Mouse (Mus musculus) forelimb bud, embryonic 11.5 days (tissue): Measurements from ENCODE around the gene Xlr4b.
"Not testable (repeated sequence)": the region's sequence is repeated elsewhere in the genome, so short reads cannot be mapped to it uniquely, and the experiment has no call there.

Source experiments
- DNase-seq: peaks from one replicate; pipeline ENCODE4 v3.0.0-alpha.2; 2012; ENCODE audit warnings: low read depth, low spot score

Xlr4b gene

DNA sequence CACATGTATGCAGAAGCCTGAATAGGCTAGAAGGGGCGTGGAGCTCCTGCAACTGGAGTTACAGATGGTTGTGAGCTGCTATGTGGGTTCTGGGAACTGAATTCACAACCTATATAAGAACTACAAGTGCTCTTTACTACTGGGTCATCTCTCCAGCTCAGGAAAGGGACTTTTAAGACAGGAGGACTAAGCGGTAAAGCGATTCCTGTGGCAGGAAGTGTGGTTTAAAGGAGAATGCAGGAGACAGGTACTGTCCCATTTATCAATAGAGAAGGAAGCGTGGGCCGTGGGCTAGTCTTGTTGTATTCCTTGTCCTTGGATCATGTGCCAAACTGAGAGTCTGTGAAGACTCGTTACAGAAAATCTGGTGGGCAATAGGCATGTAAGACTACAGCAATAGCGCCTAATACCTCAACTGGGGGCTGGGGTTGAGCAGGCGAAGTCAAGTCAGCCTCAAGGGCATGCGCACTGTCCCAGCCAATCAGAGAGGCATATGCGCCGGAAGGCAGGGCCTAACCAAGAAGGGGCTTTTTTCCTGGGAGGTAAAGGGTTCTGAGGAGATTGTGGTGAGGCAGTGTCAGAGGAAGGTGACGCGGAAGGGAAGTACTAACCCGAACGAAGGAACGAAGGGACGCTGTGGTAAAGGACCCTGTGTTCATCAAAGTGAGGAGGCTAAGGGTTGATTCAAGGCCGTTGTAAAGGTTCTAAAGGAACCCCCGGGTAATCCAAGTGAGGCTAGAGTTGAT, at the start of gene Xlr4b:
Gene Xlr4b, plus strand, starts transcription at position 515 of the 746 bp plus-strand sequence.
- not testable (repeated sequence) for DNase-seq

DNA sequence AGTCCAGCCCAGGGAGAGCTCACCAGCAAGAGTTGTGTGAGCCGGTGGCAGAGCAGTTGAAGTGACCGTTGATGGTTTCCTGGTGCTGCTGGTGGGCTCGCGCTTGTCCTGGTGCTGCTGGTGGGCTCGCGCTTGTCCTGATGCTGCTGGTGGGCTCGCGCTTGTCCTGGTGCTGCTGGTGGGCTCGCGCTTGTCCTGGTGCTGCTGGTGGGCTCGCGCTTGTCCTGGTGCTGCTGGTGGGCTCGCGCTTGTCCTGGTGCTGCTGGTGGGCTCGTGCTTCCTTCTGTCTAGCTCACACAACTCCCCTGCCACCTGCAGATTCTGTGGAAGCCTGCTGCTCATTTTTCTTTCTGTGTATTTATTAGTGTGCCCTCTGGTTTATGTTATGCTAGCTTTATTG, 37.2 kb upstream of the Xlr4b start, which contains the start of gene Spin2d:
Gene Spin2d, minus strand, starts transcription at position 101 of the 400 bp plus-strand sequence.
- DNase-seq: not testable (repeated sequence)

DNA sequence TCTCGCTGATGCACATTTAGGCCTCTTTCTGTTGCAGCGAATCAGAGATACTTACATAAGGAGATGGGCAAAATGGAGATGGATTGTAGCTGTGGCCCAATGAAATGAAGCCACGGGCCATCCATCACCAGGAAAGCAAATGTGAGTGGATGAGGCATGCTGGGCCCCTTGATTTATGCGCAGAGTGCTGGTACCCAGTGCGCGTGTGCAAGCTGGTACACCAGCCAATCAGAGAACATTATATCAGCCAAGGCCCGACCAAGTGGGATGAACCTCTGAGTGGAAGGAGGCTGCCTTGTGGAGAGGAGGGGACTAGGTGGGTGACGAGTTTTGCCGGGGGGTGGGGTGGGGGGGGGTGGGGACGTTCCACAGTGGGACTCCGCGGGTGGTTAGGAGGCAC, 22.2 kb upstream of the Xlr4b start, which contains the start of gene Xlr3b:
Gene Xlr3b, plus strand, starts transcription at position 274 of the 400 bp plus-strand sequence.
- DNase-seq: peak; percentile 0

DNA sequence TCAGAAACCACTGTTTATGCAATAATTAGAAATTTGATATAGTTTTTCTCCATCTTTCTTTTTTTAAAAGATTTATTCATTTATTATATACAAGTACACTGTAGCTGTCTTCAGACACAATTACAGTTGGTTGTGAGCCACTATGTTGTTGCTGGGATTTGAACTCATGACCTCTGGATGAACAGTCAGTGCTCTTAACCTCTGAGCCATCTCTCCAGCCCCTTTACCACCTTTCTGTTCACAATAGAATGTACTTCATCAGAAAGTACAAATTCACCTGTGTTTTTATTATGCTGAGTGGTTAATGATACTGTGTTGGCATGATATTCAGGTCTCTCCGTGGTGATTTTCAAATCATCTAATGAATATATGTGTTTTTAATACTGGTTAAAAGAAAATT, 11.2 kb downstream of the Xlr4b start:
- DNase-seq: no peak

DNA sequence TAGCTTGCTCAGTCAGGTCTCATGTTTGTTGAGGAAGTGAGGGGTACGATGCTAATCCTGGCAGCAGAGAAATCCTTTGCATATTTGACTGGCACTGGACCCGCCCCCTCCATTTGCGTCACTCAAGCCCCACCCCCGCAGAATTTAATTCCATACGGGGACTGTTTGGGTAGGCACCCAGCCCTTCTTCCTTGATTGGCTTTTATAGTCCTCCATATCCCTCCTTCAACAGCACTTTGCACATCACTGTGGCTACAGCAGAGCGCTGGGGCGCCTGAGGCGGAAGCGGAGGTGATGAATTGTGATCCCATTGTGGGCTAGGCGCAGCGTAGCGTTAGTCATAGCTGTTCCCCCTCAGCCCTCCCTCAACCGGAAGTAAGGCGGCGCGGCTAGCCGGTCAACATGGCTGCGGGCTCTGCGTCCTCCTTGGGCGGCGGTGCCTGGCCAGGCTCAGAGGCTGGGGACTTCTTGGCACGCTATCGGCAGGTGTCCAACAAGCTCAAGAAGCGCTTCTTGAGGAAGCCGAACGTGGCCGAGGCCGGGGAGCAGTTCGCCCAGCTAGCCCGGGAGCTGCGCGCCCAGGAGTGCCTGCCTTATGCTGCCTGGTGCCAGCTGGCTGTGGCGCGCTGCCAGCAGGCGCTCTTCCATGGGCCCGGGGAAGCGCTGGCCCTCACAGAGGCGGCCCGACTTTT, 13.9 kb downstream of the Xlr4b start, which contains the start of gene F8a:
Gene F8a, plus strand, starts transcription at position 378 of the 692 bp plus-strand sequence.
- peak; percentile 63 for DNase-seq

DNA sequence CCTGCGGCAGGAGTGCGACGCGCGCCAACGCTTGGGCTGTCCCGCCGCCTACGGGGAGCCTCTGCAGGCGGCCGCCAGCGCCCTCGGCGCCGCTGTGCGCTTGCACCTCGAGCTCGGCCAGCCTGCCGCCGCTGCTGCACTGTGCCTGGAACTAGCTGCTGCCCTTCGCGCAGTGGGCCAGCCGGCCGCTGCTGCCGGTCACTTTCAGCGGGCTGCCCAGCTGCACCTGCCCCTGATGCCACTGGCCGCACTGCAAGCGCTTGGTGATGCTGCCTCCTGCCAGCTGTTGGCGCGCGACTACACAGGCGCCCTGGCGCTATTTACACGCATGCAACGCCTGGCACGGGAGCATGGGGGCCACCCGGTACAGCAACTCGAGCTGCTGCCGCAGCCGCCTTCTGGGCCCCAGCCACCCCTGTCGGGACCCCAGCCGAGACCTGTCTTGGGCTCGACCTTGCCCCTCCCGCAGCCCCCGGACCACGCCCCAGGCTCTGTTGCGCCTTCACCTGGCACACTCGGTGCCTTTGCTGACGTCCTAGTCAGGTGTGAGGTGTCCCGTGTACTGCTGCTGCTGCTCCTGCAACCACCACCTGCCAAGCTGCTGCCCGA, 14.6 kb downstream of the Xlr4b start:
- no peak for DNase-seq

DNA sequence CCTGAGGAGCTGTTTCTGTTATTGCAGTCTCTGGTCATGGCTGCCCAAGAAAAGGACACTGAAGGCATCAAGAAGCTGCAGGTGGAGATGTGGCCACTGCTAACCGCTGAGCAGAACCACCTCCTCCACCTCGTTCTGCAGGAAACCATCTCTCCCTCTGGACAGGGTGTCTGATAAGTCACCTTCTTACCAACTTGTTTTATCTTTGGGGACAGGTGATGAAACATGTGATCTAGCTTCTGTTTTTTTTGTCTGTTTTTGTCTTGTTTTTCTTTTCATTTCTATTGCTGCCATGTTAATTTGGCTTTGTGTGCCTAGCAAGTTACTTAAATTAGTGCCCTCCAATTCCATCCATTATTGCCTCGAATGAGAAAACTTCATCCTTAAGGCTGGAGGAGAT, 15.2 kb downstream of the Xlr4b start:
- DNase-seq: no peak

DNA sequence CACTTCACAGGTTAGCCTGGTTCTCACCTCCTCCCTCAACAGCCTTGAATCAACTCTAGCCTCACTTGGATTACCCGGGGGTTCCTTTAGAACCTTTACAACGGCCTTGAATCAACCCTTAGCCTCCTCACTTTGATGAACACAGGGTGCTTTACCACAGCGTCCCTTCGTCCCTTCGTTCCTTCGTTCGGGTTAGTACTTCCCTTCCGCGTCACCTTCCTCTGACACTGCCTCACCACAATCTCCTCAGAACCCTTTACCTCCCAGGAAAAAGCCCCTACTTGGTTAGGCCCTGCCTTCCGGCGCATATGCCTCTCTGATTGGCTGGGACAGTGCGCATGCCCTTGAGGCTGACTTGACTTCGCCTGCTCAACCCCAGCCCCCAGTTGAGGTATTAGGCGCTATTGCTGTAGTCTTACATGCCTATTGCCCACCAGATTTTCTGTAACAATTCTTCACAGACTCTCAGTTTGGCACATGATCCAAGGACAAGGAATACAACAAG, 28.7 kb downstream of the Xlr4b start, which contains the start of gene Xlr4c:
Gene Xlr4c, minus strand, starts transcription at position 310 of the 505 bp plus-strand sequence.
- not testable (repeated sequence) for DNase-seq

DNA sequence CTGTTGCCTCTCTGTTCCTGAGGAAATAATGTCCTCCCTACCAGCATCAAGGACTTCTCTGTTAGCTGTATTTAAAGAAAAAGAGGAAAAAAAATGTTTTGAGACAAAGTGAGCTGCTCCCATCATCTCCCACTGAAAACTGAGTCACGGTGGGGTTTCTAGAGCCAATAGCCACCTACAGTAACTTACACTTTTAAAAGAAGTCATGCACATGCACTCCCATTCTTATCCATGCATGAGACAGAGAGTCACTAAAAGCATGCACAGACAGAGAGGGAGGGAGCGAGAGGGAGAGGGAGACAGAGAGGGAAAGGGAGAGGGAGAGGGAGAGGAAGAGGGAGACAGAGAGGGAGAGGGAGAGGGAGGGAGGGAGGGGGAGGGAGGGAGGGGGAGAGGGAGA, 48.3 kb downstream of the Xlr4b start:
- DNase-seq: not testable (repeated sequence)

DNA sequence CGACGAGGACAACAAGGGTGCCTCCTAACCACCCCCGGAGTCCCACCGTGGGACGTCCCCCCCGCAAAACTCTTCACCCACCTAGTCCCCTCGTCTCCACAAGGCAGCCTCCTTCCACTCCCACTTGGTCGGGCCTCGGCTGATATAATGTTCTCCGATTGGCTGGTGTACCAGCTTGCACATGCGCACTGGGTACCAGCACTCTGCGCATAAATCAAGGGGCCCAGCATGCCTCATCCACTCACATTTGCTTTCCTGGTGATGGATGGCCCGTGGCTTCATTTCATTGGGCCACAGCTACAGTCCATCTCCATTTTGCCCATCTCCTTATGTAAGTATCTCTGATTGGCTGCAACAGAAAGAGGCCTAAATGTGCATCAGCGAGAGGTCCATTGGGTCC, 51.1 kb downstream of the Xlr4b start, which contains the start of gene Xlr3c:
Gene Xlr3c, minus strand, starts transcription at position 121 of the 400 bp plus-strand sequence.
- not testable (repeated sequence) for DNase-seq
